Mouse (Mus musculus) hindbrain, embryonic 16.5 days (tissue): ENCODE results near the gene Dis3l. TPM values are rescaled to one million over a fixed set of nuclear protein-coding genes. Genes with fewer than 3 reads are reported as not detected.
A peak's percentile ranks its signal among the peaks of the same experiment; 100 is the strongest.

Source experiments
- ATAC-seq: fragments of 200-750 bp; cut with Nextera tagmentation; 2 replicates; pipeline ENCODE4 v1.8.0; 2017; ENCODE audit warnings: moderate TSS enrichment, moderate library complexity
- H3K27ac ChIP-seq: fragments of 300-500 bp; sonication (generic); 2 replicates; pipeline ENCODE4 v1.5.1; 2014; ENCODE audit warnings: low read depth, mild to moderate bottlenecking, control low read depth, low read length, moderate library complexity
- H3K27me3 ChIP-seq: fragments of 300-500 bp; sonication (generic); replicated peaks from 2 replicates; pipeline ENCODE4 v1.6.1; 2014; ENCODE audit warnings: low read length; ENCODE audit not compliant: control insufficient read depth, insufficient read depth
- H3K36me3 ChIP-seq: fragments of 300-500 bp; sonication (generic); 2 replicates; pipeline ENCODE4 v1.6.1; 2014; ENCODE audit warnings: mild to moderate bottlenecking, low read length, moderate library complexity, mixed read lengths; ENCODE audit not compliant: control insufficient read depth, insufficient read depth
- H3K4me1 ChIP-seq: fragments of 300-500 bp; sonication (generic); 2 replicates; pipeline ENCODE4 v1.6.1; 2014; ENCODE audit warnings: low read depth, low read length; ENCODE audit not compliant: control insufficient read depth, insufficient read depth
- H3K4me2 ChIP-seq: fragments of 300-500 bp; sonication (generic); 2 replicates; pipeline ENCODE4 v1.6.1; 2014; ENCODE audit warnings: mild to moderate bottlenecking, low read length, control low read depth, moderate library complexity
- H3K4me3 ChIP-seq: fragments of 300-500 bp; sonication (generic); 2 replicates; pipeline ENCODE4 v1.5.1; 2014; ENCODE audit warnings: mild to moderate bottlenecking, low read length, control low read depth, moderate library complexity
- H3K9ac ChIP-seq: fragments of 300-500 bp; sonication (generic); 2 replicates; pipeline ENCODE4 v1.6.1; 2014; ENCODE audit warnings: low read depth, mild to moderate bottlenecking, control low read depth, low read length, moderate library complexity
- H3K9me3 ChIP-seq: fragments of 300-500 bp; sonication (generic); 2 replicates; pipeline ENCODE4 v1.6.1; 2014; ENCODE audit warnings: mild to moderate bottlenecking, low read length, moderate library complexity; ENCODE audit not compliant: control insufficient read depth
- WGBS: fragments of 180-500 bp; shearing (Covaris S2); extraction: QIAGEN DNeasy Blood & Tissue Kit; methylation state at CpG from one replicate; pipeline ENCODE4 v1.1.7; 2014; 5-methylcytosine and 5-hydroxymethylcytosine counted together
- polyA plus RNA-seq: library from polyadenylated mRNA; unstranded; fragments of >200 nt; fragmentation: Nextera tagmentation; extraction: Ambion mirVana; gene quantifications from 2 replicates; pipeline ENCODE4 v1.2.1, GENCODE M21; 2015

Gene Dis3l
- polyA plus RNA-seq, 1 experiment from 2014 or later, result 20.0 TPM

GRCm38 (mm10) chr9:64282404-64282987 is 58.6 kb downstream of the Dis3l start:
- Histone ChIP-seq H3K27ac (no peak overlapping the region), H3K9ac (0 out of 2 replicates have a peak overlapping the region, but pooled peaks have one; percentile 20), H3K4me2 (peak overlapping the region; percentile 69), H3K9me3 (no peaks in the 10 kb centered on the region), H3K4me1 (peaks cover 7% of the 10 kb centered on the region), H3K36me3 (no peaks in the 10 kb centered on the region), H3K4me3 (peak overlapping the region; percentile 80), H3K27me3 (no peaks in the 10 kb centered on the region)
- 71% methylated on average over 5 of the region's 5 CpGs for WGBS
- ATAC-seq, result no peak

- Histone ChIP-seq H3K27ac (peak overlapping the region; percentile 84), H3K4me3 (peak overlapping the region; percentile 80), H3K9ac (peak overlapping the region; percentile 88), H3K36me3 (no peaks in the 10 kb centered on the region), H3K4me2 (peak overlapping the region; percentile 69), H3K27me3 (no peaks in the 10 kb centered on the region), H3K4me1 (peaks cover 7% of the 10 kb centered on the region), H3K9me3 (no peaks in the 10 kb centered on the region)
- under 1% methylated on average over 24 of the region's 24 CpGs for WGBS
- peak; percentile 93 for ATAC-seq
Measured at GRCm38 (mm10) chr9:64281781-64282178, 59.3 kb downstream of the Dis3l start.

- H3K4me2 ChIP-seq, result peak within 1 kb of the TSS; percentile 69
- peak within 1 kb of the TSS; percentile 80 for H3K4me3 ChIP-seq
- no peaks in the 10 kb centered on the region for H3K27me3 ChIP-seq
- 2% methylated on average over 46 of the region's 46 CpGs for WGBS
- H3K27ac ChIP-seq, result peak within 1 kb of the TSS; percentile 84
- H3K9me3 ChIP-seq, result no peaks in the 10 kb centered on the region
- H3K9ac ChIP-seq, result peak within 1 kb of the TSS; percentile 88
- ATAC-seq, result peak; percentile 96
- H3K4me1 ChIP-seq, result peaks cover 7% of the 10 kb centered on the region
- no peaks in the 10 kb centered on the region for H3K36me3 ChIP-seq
Measured at GRCm38 (mm10) chr9:64281105-64281780, 59.8 kb downstream of the Dis3l start, which contains the start of gene Tipin. TSS of gene Tipin (plus strand) at chr9:64281581.

- Histone ChIP-seq H3K36me3 (no peaks in the 10 kb centered on the region), H3K9me3 (no peaks in the 10 kb centered on the region), H3K4me3 (no peak overlapping the region), H3K4me2 (no peak overlapping the region), H3K9ac (no peak overlapping the region), H3K4me1 (peaks cover 7% of the 10 kb centered on the region), H3K27ac (no peak overlapping the region), H3K27me3 (no peaks in the 10 kb centered on the region)
- WGBS, result 94% methylated on average over 6 of the region's 6 CpGs
- no peak for ATAC-seq
Measured at GRCm38 (mm10) chr9:64278665-64279310, 62.3 kb downstream of the Dis3l start.

- Histone ChIP-seq H3K4me2 (no peak overlapping the region), H3K9me3 (no peaks in the 10 kb centered on the region), H3K9ac (no peak overlapping the region), H3K27me3 (no peaks in the 10 kb centered on the region), H3K4me1 (peaks cover 7% of the 10 kb centered on the region), H3K4me3 (no peak overlapping the region), H3K27ac (no peak overlapping the region), H3K36me3 (no peaks in the 10 kb centered on the region)
- ATAC-seq, result no peak
- 74% methylated on average over 8 of the region's 8 CpGs for WGBS
Measured at GRCm38 (mm10) chr9:64277706-64278105, 63.4 kb downstream of the Dis3l start.

- Histone ChIP-seq H3K9ac (no peak overlapping the region), H3K27ac (no peak overlapping the region), H3K36me3 (no peaks in the 10 kb centered on the region), H3K27me3 (no peaks in the 10 kb centered on the region), H3K4me3 (no peak overlapping the region), H3K9me3 (no peaks in the 10 kb centered on the region), H3K4me1 (no peaks in the 10 kb centered on the region), H3K4me2 (no peak overlapping the region)
- ATAC-seq, result no peak
- 71% methylated on average over 1 of the region's 1 CpGs for WGBS
Measured at GRCm38 (mm10) chr9:64274919-64275318, 66.2 kb downstream of the Dis3l start.

- ATAC-seq, result no peak
- Histone ChIP-seq H3K9me3 (no peaks in the 10 kb centered on the region), H3K4me3 (no peak overlapping the region), H3K36me3 (no peaks in the 10 kb centered on the region), H3K4me1 (no peaks in the 10 kb centered on the region), H3K9ac (no peak overlapping the region), H3K27ac (no peak overlapping the region), H3K27me3 (no peaks in the 10 kb centered on the region), H3K4me2 (no peak overlapping the region)
- 79% methylated on average over 4 of the region's 4 CpGs for WGBS
Measured at GRCm38 (mm10) chr9:64274291-64274690, 66.8 kb downstream of the Dis3l start.

- ATAC-seq, result no peak
- 69% methylated on average over 4 of the region's 4 CpGs for WGBS
- H3K9me3 ChIP-seq, result no peaks in the 10 kb centered on the region
Measured at GRCm38 (mm10) chr9:64273757-64274156, 67.3 kb downstream of the Dis3l start.

GRCm38 (mm10) chr9:64272611-64273010 is 68.5 kb downstream of the Dis3l start:
- 42% methylated on average over 7 of the region's 7 CpGs for WGBS
- ATAC-seq, result no peak

More at GRCm38 (mm10) chr9:64273757-64274156, 67.3 kb downstream of the Dis3l start:
- Histone ChIP-seq H3K27ac (no peak overlapping the region), H3K27me3 (no peaks in the 10 kb centered on the region), H3K36me3 (no peaks in the 10 kb centered on the region), H3K4me1 (no peaks in the 10 kb centered on the region), H3K4me2 (no peak overlapping the region), H3K4me3 (no peak overlapping the region), H3K9ac (no peak overlapping the region)

More at GRCm38 (mm10) chr9:64272611-64273010, 68.5 kb downstream of the Dis3l start:
- Histone ChIP-seq H3K4me3 (no peak overlapping the region), H3K4me2 (no peak overlapping the region), H3K27me3 (no peaks in the 10 kb centered on the region), H3K27ac (no peak overlapping the region), H3K9me3 (no peaks in the 10 kb centered on the region), H3K36me3 (no peaks in the 10 kb centered on the region), H3K4me1 (no peaks in the 10 kb centered on the region), H3K9ac (no peak overlapping the region)
